In genomic region chr1:22620827-22621226, GRCm38 (mm10) we compare ENCODE assay signal across 12 mouse cellular contexts.
"Had no signal": no experiment of that assay in that cellular context is flagged by ENCODE, and none has a peak within 500 bp of the region (broad histone marks: within the 10 kb centered on the region; RNA-seq: fewer than 3 reads in every experiment).

No protein-coding gene starts in this region.

- H3K27me3 ChIP-seq: lung, embryonic 15.5 days; megakaryocyte, embryonic 14.5 days; midbrain, embryonic 15.5 days; neural tube, embryonic 12.5 days had no signal

- H3K27ac ChIP-seq: limb, embryonic 10.5 days; lung, embryonic 15.5 days; macrophage; midbrain, embryonic 15.5 days; neural tube, embryonic 12.5 days had no signal

- H3K9ac ChIP-seq: lung, embryonic 15.5 days; midbrain, embryonic 15.5 days; neural tube, embryonic 12.5 days had no signal

- H3K36me3 ChIP-seq: limb, embryonic 10.5 days; lung, embryonic 15.5 days; midbrain, embryonic 15.5 days; neural tube, embryonic 12.5 days had no signal

- H3K4me1 ChIP-seq: limb, embryonic 10.5 days; lung, embryonic 15.5 days; megakaryocyte, embryonic 14.5 days; midbrain, embryonic 15.5 days; neural tube, embryonic 12.5 days had no signal

- H3K4me3 ChIP-seq: limb, embryonic 10.5 days; lung, embryonic 15.5 days; megakaryocyte, embryonic 14.5 days; midbrain, embryonic 15.5 days; neural tube, embryonic 12.5 days had no signal

- H3K9me3 ChIP-seq: limb, embryonic 10.5 days; lung, embryonic 15.5 days; midbrain, embryonic 15.5 days had no signal

- ATAC-seq: midbrain, embryonic 15.5 days had no signal

- H3K4me2 ChIP-seq: lung, embryonic 15.5 days; midbrain, embryonic 11.5 days; midbrain, embryonic 15.5 days; neural tube, embryonic 12.5 days had no signal

- DNase-seq: kidney, adult 18-20 months; kidney, postnatal 10 days; lung, postnatal 14 days; thymus, adult 2 months; thymus, postnatal 25 days had no signal
